Mouse (Mus musculus) thymus, adult 2 months (tissue): ENCODE data around the gene Gbp5. TPM values are rescaled to one million over a fixed set of nuclear protein-coding genes. Genes with fewer than 3 reads are reported as not detected.
A peak's percentile ranks its signal among the peaks of the same experiment; 100 is the strongest.
"Not testable (repeated sequence)": the region's sequence is repeated elsewhere in the genome, so short reads cannot be mapped to it uniquely, and the experiment has no call there.

Experiments used
- DNase-seq: peaks from one replicate; pipeline ENCODE4 v3.0.0; 2021
- H3K27ac ChIP-seq: fragments of 200-500 bp; 2 replicates; pipeline ENCODE4 v1.5.1; 2012; ENCODE audit warnings: low read length, control low read depth; ENCODE audit not compliant: control insufficient read depth, insufficient read depth
- H3K27me3 ChIP-seq: fragments of 200-500 bp; 2 replicates; pipeline ENCODE4 v1.6.1; 2012; ENCODE audit warnings: mild to moderate bottlenecking, low read length, moderate library complexity, mixed read lengths; ENCODE audit not compliant: control insufficient read depth, insufficient read depth
- H3K36me3 ChIP-seq: fragments of 200-500 bp; 2 replicates; pipeline ENCODE4 v1.6.1; 2012; ENCODE audit warnings: mild to moderate bottlenecking, low read length, moderate library complexity; ENCODE audit not compliant: control insufficient read depth, insufficient read depth
- H3K4me1 ChIP-seq: fragments of 200-500 bp; replicated peaks from 2 replicates; pipeline ENCODE4 v1.6.1; 2012; ENCODE audit warnings: low read length; ENCODE audit not compliant: control insufficient read depth, insufficient read depth
- H3K4me3 ChIP-seq: fragments of 200-500 bp; 2 replicates; pipeline ENCODE4 v1.5.1; 2012; ENCODE audit warnings: mild to moderate bottlenecking, low read length, control low read depth, moderate library complexity; ENCODE audit not compliant: control insufficient read depth, insufficient read depth
- CTCF ChIP-seq: fragments of 200-500 bp; IDR thresholded peaks from 2 replicates; pipeline ENCODE4 v1.5.1; 2012; ENCODE audit warnings: mild to moderate bottlenecking, control low read depth, low read length, moderate library complexity, borderline replicate concordance; ENCODE audit not compliant: control insufficient read depth, poor library complexity, insufficient read depth; ENCODE audit errors: extremely low read depth
- POLR2A ChIP-seq: fragments of 200-500 bp; IDR thresholded peaks from 2 replicates; pipeline ENCODE4 v1.6.1; 2012; ENCODE audit warnings: mild to moderate bottlenecking, low read length, control low read depth, moderate library complexity; ENCODE audit not compliant: control insufficient read depth, poor library complexity, insufficient read depth; ENCODE audit errors: extremely low read depth
- WGBS: fragments of 180-500 bp; shearing (Covaris S2); methylation state at CpG from one replicate; pipeline ENCODE4 v1.1.7; 2018; 5-methylcytosine and 5-hydroxymethylcytosine counted together
- polyA plus RNA-seq: library from polyadenylated mRNA; depleted of rRNA; stranded (reverse); fragments of >200 nt; gene quantifications from 2 replicates; pipeline ENCODE4 v1.2.3, GENCODE M21; 2012; rRNA removed

Gene Gbp5
- polyA plus RNA-seq, 1 experiment: 4.2 TPM

GRCm38 (mm10) chr3:142560296-142560948 is 66.6 kb downstream of the Gbp5 start:
- no peaks in the 10 kb centered on the region for H3K36me3 ChIP-seq
- TF ChIP-seq CTCF: peak; percentile 97
- 0 out of 2 replicates have a peak, but pooled peaks have one; percentile 33 for TF ChIP-seq POLR2A
- peak overlapping the region; percentile 49 for H3K4me3 ChIP-seq
- no peaks in the 10 kb centered on the region for H3K27me3 ChIP-seq
- H3K4me1 ChIP-seq: peaks cover 3% of the 10 kb centered on the region
- DNase-seq: peak; percentile 90
- under 1% methylated on average over 12 of the region's 12 CpGs for WGBS
- peak overlapping the region; percentile 28 for H3K27ac ChIP-seq

- no peak for DNase-seq
- Histone ChIP-seq H3K27ac (no peak overlapping the region), H3K36me3 (no peaks in the 10 kb centered on the region), H3K27me3 (no peaks in the 10 kb centered on the region), H3K4me3 (no peak overlapping the region), H3K4me1 (peaks cover 3% of the 10 kb centered on the region)
- TF ChIP-seq POLR2A: no peak
- TF ChIP-seq CTCF: no peak
- WGBS: 63% methylated on average over 14 of the region's 14 CpGs
Measured at GRCm38 (mm10) chr3:142561045-142561646, 67.4 kb downstream of the Gbp5 start.

GRCm38 (mm10) chr3:142561666-142562065 is 67.9 kb downstream of the Gbp5 start:
- Histone ChIP-seq H3K36me3 (no peaks in the 10 kb centered on the region), H3K4me1 (peaks cover 3% of the 10 kb centered on the region), H3K27me3 (no peaks in the 10 kb centered on the region), H3K27ac (no peak overlapping the region), H3K4me3 (no peak overlapping the region)
- no peak for TF ChIP-seq POLR2A
- TF ChIP-seq CTCF: no peak
- DNase-seq: no peak
- WGBS: 88% methylated on average over 7 of the region's 7 CpGs

- not testable (repeated sequence) for H3K4me1 ChIP-seq, H3K36me3 ChIP-seq, DNase-seq
Measured at GRCm38 (mm10) chr3:142567490-142567889, 73.7 kb downstream of the Gbp5 start.

GRCm38 (mm10) chr3:142570738-142571137 is 77.0 kb downstream of the Gbp5 start:
- Histone ChIP-seq H3K27me3 (no peaks in the 10 kb centered on the region), H3K27ac (no peak overlapping the region), H3K36me3 (no peaks in the 10 kb centered on the region), H3K4me1 (no peaks in the 10 kb centered on the region), H3K4me3 (no peak overlapping the region)
- WGBS: 96% methylated on average over 4 of the region's 4 CpGs
- no peak for DNase-seq
- no peak for TF ChIP-seq POLR2A
- no peak for TF ChIP-seq CTCF

More at GRCm38 (mm10) chr3:142567490-142567889, 73.7 kb downstream of the Gbp5 start:
- H3K4me3 ChIP-seq, H3K27me3 ChIP-seq, H3K27ac ChIP-seq: not testable (repeated sequence)
- 98% methylated on average over 5 of the region's 5 CpGs for WGBS

Other genes starting within 250 kb of the Gbp5 start
- 48.7 and 56.5 TPM in 2 replicates for gene Pdlim5, start 98.3 kb upstream of the Gbp5 start, polyA plus RNA-seq
- gene Gbp7, start 36.4 kb downstream of the Gbp5 start, polyA plus RNA-seq: 5.1 and 6.6 TPM in 2 replicates
- 16.9 and 28.7 TPM in 2 replicates for gene Gbp3, start 66.0 kb downstream of the Gbp5 start, polyA plus RNA-seq
- 0.10 and 0.12 TPM in 2 replicates for gene Gbp2b, start 100.9 kb downstream of the Gbp5 start, polyA plus RNA-seq
- 18.9 and 22.2 TPM in 2 replicates for gene Gbp2, start 126.6 kb downstream of the Gbp5 start, polyA plus RNA-seq
- 3.1 and 3.4 TPM in 2 replicates for gene Kyat3, start 207.1 kb downstream of the Gbp5 start, polyA plus RNA-seq